Mouse (Mus musculus) olfactory bulb, adult 2 months (tissue): ENCODE results near the gene Gtf3c4.

ENCODE experiments used
- CTCF ChIP-seq: fragments of 200-500 bp; IDR thresholded peaks from 2 replicates; pipeline ENCODE4 v1.5.1; 2012; ENCODE audit warnings: low read depth, mild to moderate bottlenecking, low read length, moderate library complexity; ENCODE audit not compliant: insufficient read depth
- POLR2A ChIP-seq: fragments of 200-500 bp; IDR thresholded peaks from 2 replicates; pipeline ENCODE4 v1.6.1; 2012; ENCODE audit warnings: mild to moderate bottlenecking, low read depth, low read length, moderate library complexity; ENCODE audit not compliant: insufficient read depth

DNA sequence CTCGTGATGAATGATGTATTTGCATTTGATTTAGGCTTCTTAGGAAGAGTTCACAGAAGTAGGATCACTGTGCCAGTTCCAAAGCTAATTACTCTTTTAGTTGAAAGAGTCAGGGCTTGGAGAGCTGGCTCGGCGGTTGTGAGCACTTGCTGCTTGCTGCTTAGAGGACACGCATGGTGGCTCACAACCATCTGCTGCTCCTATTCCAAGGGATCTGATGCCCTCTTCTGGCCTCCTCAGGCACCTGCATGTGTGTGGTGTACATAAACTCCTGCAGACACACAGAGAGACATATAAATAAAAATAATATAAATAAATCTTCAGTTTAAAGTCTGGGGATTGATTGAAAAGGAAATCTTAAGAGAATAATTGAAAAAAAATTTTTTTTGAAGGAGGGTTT is 58.9 kb downstream of the Gtf3c4 start:
- TF ChIP-seq CTCF (no peak), POLR2A (no peak)
